Mouse (Mus musculus): ENCODE results near the gene Tfap2c. TPM values are rescaled to one million over a fixed set of nuclear protein-coding genes. Genes with fewer than 3 reads are reported as not detected.

Tfap2c gene
- polyA plus RNA-seq, 1 experiment from 2014 or later, result 35.8 TPM

DNA sequence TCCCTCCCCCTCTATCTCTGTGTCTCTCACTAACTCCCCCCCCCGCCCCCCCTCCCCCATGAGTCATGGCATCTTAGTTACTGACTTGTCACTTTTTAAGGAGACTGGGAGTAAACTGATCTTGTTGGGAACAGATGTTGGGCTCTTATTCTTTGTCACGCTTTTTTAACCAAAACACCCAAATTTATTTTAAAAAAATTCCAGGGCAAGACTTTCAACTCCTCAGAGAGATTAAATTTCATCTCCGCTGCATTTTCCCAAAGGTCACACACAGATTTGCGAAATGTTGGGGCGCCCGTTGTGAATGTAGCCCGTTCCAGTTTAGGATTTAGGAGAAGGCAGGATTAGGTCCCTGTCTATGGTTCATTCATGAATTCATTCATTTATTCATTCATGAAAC is 47.7 kb downstream of the Tfap2c start:
- no peak for ATAC-seq (ENCODE audit: low FRiP score)
- H3K9me3 ChIP-seq, result no peaks in the 10 kb centered on the region
- 64% methylated on average over 7 of the region's 7 CpGs for WGBS
- peaks cover 9% of the 10 kb centered on the region; the same call in 1 of the 2 replicates for H3K4me1 ChIP-seq
- H3K9ac ChIP-seq, result no peak overlapping the region
- H3K27me3 ChIP-seq, result no peaks in the 10 kb centered on the region
- H3K4me2 ChIP-seq, result no peak overlapping the region
- H3K27ac ChIP-seq, result no peak overlapping the region
- H3K4me3 ChIP-seq (replicated peaks), result no peak overlapping the region
- no peaks in the 10 kb centered on the region for H3K36me3 ChIP-seq (replicated peaks)

DNA sequence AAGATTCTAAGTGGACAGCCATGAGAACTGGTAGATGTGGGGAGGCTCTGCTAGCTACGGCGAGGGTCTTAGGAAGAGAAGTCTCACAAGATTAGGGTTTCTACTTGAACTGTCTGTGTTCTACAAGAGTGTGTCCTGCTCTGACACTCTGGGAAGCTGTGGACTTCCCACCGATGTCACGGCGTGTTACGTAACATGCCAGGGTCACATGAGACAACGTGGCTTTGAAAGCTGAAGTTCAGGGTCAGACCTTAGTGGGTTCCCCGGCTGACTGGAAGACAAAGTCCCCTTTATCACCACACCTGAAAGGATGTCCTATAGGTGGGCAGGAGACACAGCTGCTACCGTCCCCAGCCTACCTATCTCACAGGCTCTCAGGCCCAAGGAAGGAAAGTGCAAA is 48.5 kb downstream of the Tfap2c start:
- 88% methylated on average over 9 of the region's 9 CpGs for WGBS

DNA sequence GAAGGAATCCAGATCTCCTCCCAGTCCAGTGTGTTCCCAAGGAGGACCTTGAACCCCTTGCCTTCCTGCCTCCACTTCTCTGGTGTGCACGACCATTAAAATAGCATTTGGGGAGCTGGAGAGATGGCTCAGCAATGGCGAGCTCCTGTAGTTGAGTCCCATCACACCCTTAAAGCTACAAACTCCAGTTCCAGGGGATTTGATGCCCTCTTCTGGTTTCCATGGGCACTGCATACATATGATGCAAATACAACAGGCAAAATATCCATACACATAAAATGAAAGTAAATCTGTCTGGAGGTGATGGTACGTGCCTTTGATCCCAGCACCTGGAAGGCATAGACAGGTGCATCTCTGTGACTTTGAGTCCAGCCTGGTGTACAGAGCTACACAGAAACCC is 55.2 kb downstream of the Tfap2c start:
- Histone ChIP-seq H3K4me1 (0 out of 2 replicates have a peak, but pooled peaks cover 5% of the 10 kb centered on the region), H3K27me3 (no peaks in the 10 kb centered on the region), H3K9ac (no peak overlapping the region), H3K4me2 (no peak overlapping the region), H3K36me3 (replicated peaks) (no peaks in the 10 kb centered on the region), H3K4me3 (replicated peaks) (no peak overlapping the region), H3K9me3 (no peaks in the 10 kb centered on the region), H3K27ac (no peak overlapping the region)
- no peak for ATAC-seq (ENCODE audit: low FRiP score)
- WGBS, result 94% methylated on average over 3 of the region's 3 CpGs

More for the DNA sequence above, 48.5 kb downstream of the Tfap2c start:
- H3K9me3 ChIP-seq, result no peaks in the 10 kb centered on the region
- H3K4me2 ChIP-seq, result no peak overlapping the region
- ATAC-seq (ENCODE audit: low FRiP score), result no peak
- peaks cover 9% of the 10 kb centered on the region; the same call in 1 of the 2 replicates for H3K4me1 ChIP-seq
- no peaks in the 10 kb centered on the region for H3K27me3 ChIP-seq
- no peak overlapping the region for H3K4me3 ChIP-seq (replicated peaks)
- no peak overlapping the region for H3K27ac ChIP-seq
- no peaks in the 10 kb centered on the region for H3K36me3 ChIP-seq (replicated peaks)
- no peak overlapping the region for H3K9ac ChIP-seq

DNA sequence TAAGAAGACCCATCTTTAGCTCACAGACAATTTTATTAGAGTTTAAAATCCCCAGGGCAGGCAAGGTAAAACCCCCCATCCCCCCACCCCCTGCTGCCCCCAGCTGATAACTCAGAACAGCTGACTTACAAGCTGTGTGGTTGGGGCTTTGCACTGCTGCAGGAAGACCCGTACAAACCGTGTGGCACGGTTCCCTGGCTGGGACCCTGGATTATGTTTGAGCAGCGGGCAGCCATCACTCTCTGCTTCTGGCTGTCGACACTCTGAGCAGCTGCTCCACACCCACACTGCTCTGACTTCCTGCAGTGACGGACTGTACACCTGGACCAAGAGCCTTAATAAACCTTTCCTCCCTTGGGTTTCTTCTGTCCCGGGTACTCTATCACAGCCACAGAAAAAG is 56.2 kb downstream of the Tfap2c start:
- Histone ChIP-seq H3K9me3 (no peaks in the 10 kb centered on the region), H3K27me3 (no peaks in the 10 kb centered on the region), H3K9ac (no peak overlapping the region), H3K4me3 (replicated peaks) (no peak overlapping the region), H3K4me1 (0 out of 2 replicates have a peak, but pooled peaks cover 5% of the 10 kb centered on the region), H3K36me3 (replicated peaks) (no peaks in the 10 kb centered on the region), H3K4me2 (no peak overlapping the region), H3K27ac (no peak overlapping the region)
- 0 out of 2 replicates have a peak, but pooled peaks have one; percentile 20 for ATAC-seq (ENCODE audit: low FRiP score)
- 67% methylated on average over 7 of the region's 7 CpGs for WGBS

DNA sequence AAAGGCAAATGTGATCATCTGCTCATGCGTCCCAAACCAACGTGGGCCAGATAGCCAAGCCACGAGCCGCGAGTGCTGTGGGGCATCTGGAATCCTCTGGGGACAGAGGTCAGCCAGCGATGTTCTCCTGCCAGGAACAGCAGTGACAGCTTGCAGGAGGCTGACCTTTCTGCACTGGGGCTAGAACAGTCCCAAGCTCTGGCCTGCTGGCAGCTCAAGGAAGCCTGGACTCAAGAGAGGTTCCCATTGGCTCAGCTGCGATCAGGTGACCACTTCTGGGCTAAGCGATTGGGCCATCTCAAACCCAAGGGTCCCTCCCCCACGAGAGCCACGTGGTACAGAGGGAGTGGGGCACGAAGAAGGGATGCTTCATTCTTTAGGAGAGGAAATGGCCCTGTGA is 58.3 kb downstream of the Tfap2c start:
- no peak overlapping the region for H3K4me2 ChIP-seq
- no peak overlapping the region for H3K4me3 ChIP-seq (replicated peaks)
- WGBS, result 77% methylated on average over 11 of the region's 11 CpGs
- 0 out of 2 replicates have a peak, but pooled peaks cover 5% of the 10 kb centered on the region for H3K4me1 ChIP-seq
- no peaks in the 10 kb centered on the region for H3K36me3 ChIP-seq (replicated peaks)
- H3K27me3 ChIP-seq, result peaks cover 4% of the 10 kb centered on the region; the same call in 1 of the 2 replicates
- no peak overlapping the region for H3K9ac ChIP-seq
- no peak overlapping the region for H3K27ac ChIP-seq
- H3K9me3 ChIP-seq, result no peaks in the 10 kb centered on the region
- ATAC-seq (ENCODE audit: low FRiP score), result no peak

Other genes with a start within 250 kb of the Tfap2c start
- 22.4 and 24.1 TPM in 2 replicates for gene Fam210b, start 204.0 kb upstream of the Tfap2c start, polyA plus RNA-seq (2016; fragmentation: Nextera tagmentation; extraction: Ambion mirVana)
- 136 and 146 TPM in 2 replicates for gene Aurka, start 179.1 kb upstream of the Tfap2c start, polyA plus RNA-seq (2016; fragmentation: Nextera tagmentation; extraction: Ambion mirVana)
- gene Cstf1, start 178.9 kb upstream of the Tfap2c start, polyA plus RNA-seq (2016; fragmentation: Nextera tagmentation; extraction: Ambion mirVana), result 44.1 and 45.4 TPM in 2 replicates
- 0.17 and 0.18 TPM in 2 replicates for gene Cass4, start 155.8 kb upstream of the Tfap2c start, polyA plus RNA-seq (2016; fragmentation: Nextera tagmentation; extraction: Ambion mirVana)
- gene Rtf2, start 109.0 kb upstream of the Tfap2c start, polyA plus RNA-seq (2016; fragmentation: Nextera tagmentation; extraction: Ambion mirVana), result 86.9 and 93.5 TPM in 2 replicates
- gene Gcnt7, start 91.0 kb upstream of the Tfap2c start, polyA plus RNA-seq (2016; fragmentation: Nextera tagmentation; extraction: Ambion mirVana), result 2.1 and 2.2 TPM in 2 replicates
- gene Fam209, start 77.1 kb upstream of the Tfap2c start, polyA plus RNA-seq (2016; fragmentation: Nextera tagmentation; extraction: Ambion mirVana), result 0.38 and 0.81 TPM in 2 replicates

All from forebrain, embryonic 12.5 days (tissue).